Mouse (Mus musculus) megakaryocyte, embryonic 14.5 days (primary cell): ENCODE measurements at regions not wholly inside any gene's neighbourhood (a gene's known extent, or its start where the extent isn't known, plus 50 kb on each side); places are given as distances from the start of the nearest gene placed in this dataset.

ENCODE experiments used
- H3K27me3 ChIP-seq: replicated peaks from 2 replicates; pipeline ENCODE3; 2012; ENCODE audit warnings: inconsistent platforms
- H3K36me3 ChIP-seq: replicated peaks from 2 replicates; pipeline ENCODE3; 2012; ENCODE audit warnings: low read length, inconsistent platforms, mixed read lengths
- H3K4me1 ChIP-seq: 2 replicates; pipeline ENCODE4 v1.6.1; 2012; ENCODE audit warnings: inconsistent platforms
- H3K4me3 ChIP-seq: replicated peaks from 2 replicates; pipeline ENCODE3; 2012; ENCODE audit warnings: moderate library complexity, mild to moderate bottlenecking, inconsistent platforms
- H3K9me3 ChIP-seq: 2 replicates; pipeline ENCODE4 v1.6.1; 2012; ENCODE audit warnings: inconsistent platforms
- FLI1 ChIP-seq: IDR thresholded peaks from 2 replicates; pipeline ENCODE4 v1.6.1; 2012; ENCODE audit warnings: low read length, inconsistent platforms, mixed read lengths
- GATA1 ChIP-seq: IDR thresholded peaks from 3 replicates; pipeline ENCODE4 v1.6.1; 2012; ENCODE audit warnings: mixed read lengths, low read length, inconsistent platforms, borderline replicate concordance

DNA sequence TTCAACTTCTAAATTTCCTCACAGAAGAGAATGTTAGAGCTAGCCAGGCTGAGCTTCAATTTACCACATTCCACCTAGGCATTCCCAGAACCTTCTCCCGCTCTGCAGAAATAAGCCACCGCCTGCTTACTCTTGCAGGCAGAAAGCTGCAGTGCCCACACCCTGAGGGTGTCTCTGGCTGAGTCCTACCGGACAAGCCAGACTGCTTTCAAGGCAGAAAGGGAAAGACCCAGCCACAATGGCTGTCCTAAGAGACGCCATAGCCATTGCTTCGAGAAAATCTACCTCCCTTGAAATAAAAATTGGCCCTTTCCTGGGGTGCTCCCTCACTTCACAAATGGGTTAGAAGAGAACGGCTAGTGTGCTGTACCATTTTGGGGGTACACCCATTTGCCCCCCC is 488.1 kb downstream of the Prss52 start:
- Histone ChIP-seq H3K36me3 (no peaks in the 10 kb centered on the region), H3K27me3 (peaks cover 82% of the 10 kb centered on the region), H3K4me1 (peaks cover 25% of the 10 kb centered on the region), H3K9me3 (no peaks in the 10 kb centered on the region), H3K4me3 (no peak overlapping the region)
- TF ChIP-seq GATA1 (no peak), FLI1 (no peak)

DNA sequence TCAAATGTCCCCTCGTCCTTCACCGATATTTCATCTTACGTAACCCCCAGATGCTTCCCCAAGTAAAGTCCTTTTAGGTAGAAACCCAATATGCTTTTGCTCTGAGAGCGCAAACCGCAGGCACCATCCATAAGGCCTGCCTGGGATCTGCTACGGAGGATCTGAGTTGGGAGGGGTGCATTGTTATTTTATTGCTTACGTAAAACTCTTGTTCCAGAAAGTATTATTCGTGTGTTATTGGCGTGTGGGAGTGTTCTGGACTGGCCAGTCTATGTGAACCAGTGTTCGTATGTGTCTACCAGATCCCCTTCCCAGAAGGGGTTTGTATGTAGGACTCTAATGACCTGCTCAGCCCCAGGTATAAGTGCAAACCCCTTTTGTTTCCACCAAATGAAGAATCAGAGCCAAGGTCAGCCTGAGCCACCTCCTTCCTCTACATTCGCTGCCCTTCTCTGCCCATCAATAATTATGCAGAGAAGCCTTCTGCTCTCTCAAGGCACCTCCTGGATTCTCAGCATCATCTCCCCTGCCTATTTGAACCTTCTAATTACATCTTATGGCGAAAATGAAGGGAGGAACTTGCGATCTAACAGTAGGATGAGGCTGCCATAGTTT is 488.7 kb downstream of the Prss52 start:
- Histone ChIP-seq H3K4me3 (no peak overlapping the region), H3K36me3 (no peaks in the 10 kb centered on the region), H3K27me3 (peaks cover 81% of the 10 kb centered on the region), H3K9me3 (no peaks in the 10 kb centered on the region), H3K4me1 (peaks cover 18% of the 10 kb centered on the region)
- TF ChIP-seq GATA1: no peak

DNA sequence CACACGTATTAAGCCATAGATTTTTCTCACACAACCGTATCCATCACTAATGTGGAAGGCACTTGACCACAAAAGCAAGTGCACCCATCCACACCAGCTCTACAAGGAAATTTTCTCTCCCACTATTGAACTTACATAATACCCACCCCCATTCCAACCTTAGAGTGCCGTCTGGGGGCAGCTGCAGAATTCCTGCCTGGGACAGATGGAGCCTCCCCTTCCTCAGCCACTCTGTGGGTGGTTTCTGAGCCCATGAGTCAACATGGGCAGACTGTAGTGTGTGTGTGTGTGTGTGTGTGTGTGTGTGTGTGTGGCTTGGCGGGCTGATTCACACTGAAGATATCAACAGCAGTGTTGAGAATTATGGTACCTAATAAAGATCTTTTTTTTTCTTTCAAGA is 489.5 kb downstream of the Prss52 start:
- no peaks in the 10 kb centered on the region for H3K36me3 ChIP-seq
- peaks cover 12% of the 10 kb centered on the region for H3K4me1 ChIP-seq
- H3K27me3 ChIP-seq: peaks cover 74% of the 10 kb centered on the region
- no peak for TF ChIP-seq FLI1
- no peak for TF ChIP-seq GATA1
- H3K9me3 ChIP-seq: no peaks in the 10 kb centered on the region
- H3K4me3 ChIP-seq: no peak overlapping the region

DNA sequence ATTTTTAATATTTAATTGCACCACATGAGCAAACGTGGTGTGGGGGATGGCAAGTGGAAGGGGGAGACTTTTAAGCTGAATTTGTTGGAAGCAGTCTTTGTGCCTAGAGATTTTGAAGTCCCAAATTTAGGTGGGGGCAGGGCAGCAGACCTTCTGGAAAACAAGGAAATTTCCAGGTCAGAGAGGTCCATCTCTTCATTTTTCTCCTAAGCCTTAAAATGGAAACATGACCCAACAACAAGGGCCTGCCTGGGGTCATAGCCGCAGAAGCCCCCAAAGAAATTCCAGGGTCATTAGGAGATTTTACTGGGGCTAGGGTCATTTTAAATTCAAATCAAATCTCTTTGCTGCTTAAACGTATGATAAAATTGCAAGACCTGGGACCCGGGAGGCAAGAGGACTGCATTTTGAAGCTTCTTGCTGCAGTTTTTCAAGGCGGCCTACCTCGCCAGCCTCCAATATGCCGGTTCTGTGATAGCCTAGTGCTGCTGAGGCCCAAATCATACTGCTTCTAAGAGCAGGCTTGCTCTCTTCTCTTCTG is 490.0 kb downstream of the Prss52 start:
- TF ChIP-seq FLI1 (no peak), GATA1 (no peak)
- H3K27me3 ChIP-seq: peaks cover 68% of the 10 kb centered on the region

DNA sequence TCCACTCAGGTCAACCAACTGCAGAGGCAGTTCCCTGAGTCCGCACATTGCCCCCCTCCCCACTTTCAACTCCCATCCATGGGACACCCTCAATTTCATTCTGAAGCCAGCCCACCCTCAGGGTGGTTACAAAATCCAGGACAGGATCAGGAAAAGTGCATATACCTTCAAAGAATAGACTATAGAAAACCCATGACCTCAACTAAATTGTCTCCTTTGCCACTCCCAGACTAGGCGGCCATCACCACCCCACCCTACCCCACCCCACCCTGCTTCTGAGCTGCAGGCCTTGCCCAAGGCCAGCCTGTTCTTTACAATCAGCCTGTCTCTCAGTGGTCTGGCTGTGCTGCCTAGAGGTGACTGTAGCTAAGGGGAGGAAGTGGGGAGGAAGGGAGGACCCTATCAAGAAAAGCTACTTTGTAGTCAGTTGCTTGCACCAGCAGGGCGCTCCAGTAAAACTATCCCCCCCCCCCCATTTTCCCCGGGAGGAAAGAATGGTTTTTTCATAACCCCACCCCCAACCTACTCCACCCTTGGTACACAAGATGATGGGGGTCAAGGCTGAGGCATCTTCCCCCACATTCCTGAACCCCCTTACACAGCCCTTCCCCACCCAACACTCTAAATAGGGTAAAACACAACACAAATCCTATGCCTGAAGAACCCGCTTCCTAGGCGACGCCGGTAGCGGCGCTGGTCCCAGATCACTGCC is 490.9 kb downstream of the Prss52 start:
- peaks cover 67% of the 10 kb centered on the region for H3K27me3 ChIP-seq
- peaks cover 8% of the 10 kb centered on the region for H3K4me1 ChIP-seq

More for the DNA sequence above, 490.0 kb downstream of the Prss52 start:
- Histone ChIP-seq H3K4me3 (no peak overlapping the region), H3K9me3 (no peaks in the 10 kb centered on the region), H3K36me3 (no peaks in the 10 kb centered on the region), H3K4me1 (peaks cover 12% of the 10 kb centered on the region)

DNA sequence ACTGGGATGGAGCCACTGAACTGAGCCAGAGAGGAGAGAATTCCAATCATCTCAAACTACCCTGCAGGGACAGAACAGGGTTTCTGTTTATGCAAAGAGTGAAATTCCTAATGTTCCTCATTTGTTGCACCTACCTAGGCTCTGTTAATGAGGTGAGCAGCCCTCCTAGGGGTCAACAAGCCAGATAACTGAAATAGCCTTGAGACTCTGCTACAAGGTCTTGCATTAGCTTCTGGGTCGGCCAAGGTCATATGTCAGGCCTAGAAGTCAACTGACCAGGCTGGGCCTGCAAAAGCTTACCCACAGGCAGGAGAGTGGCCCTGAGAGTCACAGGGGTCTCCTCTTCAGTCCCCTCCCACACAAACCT is 491.4 kb downstream of the Prss52 start:
- Histone ChIP-seq H3K36me3 (no peaks in the 10 kb centered on the region), H3K27me3 (peaks cover 63% of the 10 kb centered on the region), H3K4me3 (no peak overlapping the region), H3K9me3 (no peaks in the 10 kb centered on the region), H3K4me1 (peaks cover 3% of the 10 kb centered on the region; the same call in 1 of the 2 replicates)
- TF ChIP-seq GATA1: no peak
- TF ChIP-seq FLI1: no peak

More for the DNA sequence above, 490.9 kb downstream of the Prss52 start:
- Histone ChIP-seq H3K4me3 (no peak overlapping the region), H3K36me3 (no peaks in the 10 kb centered on the region), H3K9me3 (no peaks in the 10 kb centered on the region)
- TF ChIP-seq GATA1: no peak
- no peak for TF ChIP-seq FLI1

DNA sequence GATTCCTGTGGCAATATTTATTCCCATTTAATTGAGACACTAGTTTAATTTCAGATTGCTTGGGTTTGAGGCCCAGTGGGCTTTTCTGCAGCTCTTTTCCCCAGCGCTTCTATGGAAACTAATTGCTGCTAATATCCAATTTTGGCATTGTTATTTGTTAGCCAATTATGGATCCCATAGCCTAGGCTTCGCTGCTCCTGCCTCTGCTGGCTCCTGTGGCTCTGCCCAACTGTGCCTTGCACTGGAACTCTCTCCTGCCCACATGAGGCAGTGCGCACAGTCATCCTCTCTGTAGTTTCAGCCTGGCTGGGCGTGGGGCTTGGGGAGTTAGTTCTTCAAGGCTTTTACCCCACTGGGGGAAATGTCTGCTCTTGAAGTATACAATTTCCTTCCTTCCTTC is 491.8 kb downstream of the Prss52 start:
- TF ChIP-seq FLI1: no peak
- TF ChIP-seq GATA1: no peak
- Histone ChIP-seq H3K27me3 (peaks cover 59% of the 10 kb centered on the region), H3K4me3 (no peak overlapping the region), H3K4me1 (no peaks in the 10 kb centered on the region), H3K9me3 (no peaks in the 10 kb centered on the region), H3K36me3 (no peaks in the 10 kb centered on the region)

DNA sequence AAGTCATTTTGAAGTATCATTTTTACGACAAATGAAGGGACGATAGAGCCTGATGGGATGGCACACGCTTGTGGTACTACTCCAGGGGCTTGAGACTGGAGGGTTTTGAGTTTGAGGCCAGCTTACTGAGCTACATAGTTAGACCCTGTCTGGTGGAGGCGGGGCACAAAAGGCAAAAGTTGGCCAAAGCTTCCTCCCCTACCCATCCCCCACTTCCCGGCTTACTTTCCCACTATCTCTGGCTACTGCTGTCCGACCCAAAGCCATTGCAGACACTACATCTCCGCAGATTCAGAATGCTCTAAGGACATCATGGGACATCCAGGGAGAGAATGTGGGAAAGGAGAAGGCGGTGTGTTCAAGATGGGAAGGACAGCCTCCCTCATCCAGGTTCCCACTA is 493.1 kb downstream of the Prss52 start:
- no peak overlapping the region for H3K4me3 ChIP-seq
- no peaks in the 10 kb centered on the region for H3K9me3 ChIP-seq
- H3K36me3 ChIP-seq: no peaks in the 10 kb centered on the region
- TF ChIP-seq FLI1: no peak
- TF ChIP-seq GATA1: no peak
- no peaks in the 10 kb centered on the region for H3K4me1 ChIP-seq
- H3K27me3 ChIP-seq: peaks cover 46% of the 10 kb centered on the region
